20 mouse cellular contexts compared by ENCODE assay signal in the genomic region with DNA sequence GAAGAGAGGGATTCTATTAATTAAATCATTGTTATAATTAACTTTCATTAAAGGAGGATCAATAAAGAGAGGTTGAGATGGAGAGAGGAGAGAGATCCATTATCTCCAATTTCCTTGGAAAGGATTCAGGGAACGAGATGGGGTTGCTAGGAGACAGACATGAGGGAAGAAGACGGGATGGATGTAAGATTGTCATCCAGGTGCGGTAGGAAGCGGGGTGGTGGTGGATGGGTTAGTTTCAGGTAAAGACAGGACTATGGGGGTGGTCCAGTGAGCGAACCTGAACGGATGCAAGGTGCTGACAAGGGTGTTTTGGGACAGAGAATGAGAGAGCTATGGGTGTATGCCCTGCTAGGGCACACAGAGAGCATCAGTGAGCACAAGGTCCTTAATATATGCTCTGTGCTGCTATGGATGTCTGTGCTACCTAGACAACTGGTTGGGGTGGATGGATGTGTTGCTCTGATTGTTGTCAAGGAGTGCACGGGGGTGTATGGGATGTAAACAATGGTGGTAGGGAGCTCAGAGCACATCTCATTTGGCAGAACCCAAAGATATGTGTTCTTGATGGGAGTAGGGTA. TPM values are rescaled to one million over a fixed set of nuclear protein-coding genes. Genes with fewer than 3 reads are reported as not detected.
A peak's percentile ranks its signal among the peaks of the same experiment; 100 is the strongest.
DNase-seq lines count a peak whose midpoint lies in the region; ATAC-seq and TF ChIP-seq lines count a peak whose summit lies in the region.
"Had no signal": no experiment of that assay in that cellular context is flagged by ENCODE, and none has a peak within 500 bp of the region (broad histone marks: within the 10 kb centered on the region; RNA-seq: fewer than 3 reads in every experiment).

No protein-coding gene starts in this region.

- 0 out of 2 replicates have a peak, but pooled peaks cover 2% of the 10 kb centered on the region for H3K36me3 ChIP-seq in hindbrain, embryonic 11.5 days (ENCODE audit: control insufficient read depth, insufficient read depth, low read length)
- peaks cover 43% of the 10 kb centered on the region for H3K36me3 ChIP-seq in hindbrain, embryonic 10.5 days
- H3K36me3 ChIP-seq in forebrain, embryonic 15.5 days, result peaks cover 44% of the 10 kb centered on the region
- H3K36me3 ChIP-seq in hindbrain, embryonic 15.5 days, result peaks cover 30% of the 10 kb centered on the region
- peaks cover 9% of the 10 kb centered on the region for H3K36me3 ChIP-seq in myocyte (ENCODE audit: control insufficient read depth, insufficient read depth)

- H3K9me3 ChIP-seq in hindbrain, embryonic 11.5 days (ENCODE audit: control insufficient read depth, low read length), result no peaks in the 10 kb centered on the region
- no peaks in the 10 kb centered on the region for H3K9me3 ChIP-seq in hindbrain, embryonic 10.5 days
- no peaks in the 10 kb centered on the region for H3K9me3 ChIP-seq in forebrain, embryonic 15.5 days
- no peaks in the 10 kb centered on the region for H3K9me3 ChIP-seq in hindbrain, embryonic 15.5 days
- H3K9me3 ChIP-seq: embryonic facial prominence, embryonic 15.5 days; heart, embryonic 15.5 days had no signal

- H3K4me3 ChIP-seq in hindbrain, embryonic 11.5 days (ENCODE audit: low read depth, low read length), result no peak overlapping the region
- no peak overlapping the region for H3K4me3 ChIP-seq in hindbrain, embryonic 10.5 days
- no peak overlapping the region for H3K4me3 ChIP-seq in forebrain, embryonic 15.5 days
- no peak overlapping the region for H3K4me3 ChIP-seq in hindbrain, embryonic 15.5 days
- no peak overlapping the region for H3K4me3 ChIP-seq in myocyte
- H3K4me3 ChIP-seq in left cerebral cortex, adult 2 months, result no peak overlapping the region
- H3K4me3 ChIP-seq: embryonic facial prominence, embryonic 15.5 days; heart, embryonic 15.5 days had no signal

- WGBS in hindbrain, embryonic 11.5 days, result 80% methylated on average over 7 of the region's 7 CpGs
- WGBS in hindbrain, embryonic 10.5 days, result 79% methylated on average over 7 of the region's 7 CpGs
- WGBS in forebrain, embryonic 15.5 days, result 63% methylated on average over 7 of the region's 7 CpGs
- 45% methylated on average over 7 of the region's 7 CpGs for WGBS in hindbrain, embryonic 15.5 days

- H3ac ChIP-seq in myocyte (ENCODE audit: control insufficient read depth, insufficient read length), result no peak overlapping the region

- no peak for TF ChIP-seq CTCF in left cerebral cortex, adult 2 months (IDR thresholded peaks at IDR 0.05)

- H3K79me2 ChIP-seq in myocyte (ENCODE audit: control insufficient read depth, insufficient read depth), result no peaks in the 10 kb centered on the region

- no peak for DNase-seq in hindbrain, embryonic 11.5 days (ENCODE audit: low spot score)
- no peak for DNase-seq in hindbrain, embryonic 10.5 days (ENCODE audit: low spot score)
- no peak for DNase-seq in left cerebral cortex, adult 2 months (ENCODE audit: extremely low spot score in 1 of 2, low spot score in 2 of 2)
- DNase-seq in frontal cortex, postnatal 25 days (ENCODE audit: low spot score in 2 of 2), result no peak
- DNase-seq: adrenal gland, postnatal 25 days; cerebellum, adult 11-12 months; cerebellum, postnatal 36 days; gastrocnemius, postnatal 10 days; kidney, adult 11 months; liver, postnatal 0 days; lung, postnatal 10 days; right cerebral cortex, postnatal 25 days had no signal

- 0 out of 2 replicates have a peak, but pooled peaks have one; percentile 7 for ATAC-seq in hindbrain, embryonic 11.5 days (ENCODE audit: low FRiP score)
- ATAC-seq in forebrain, embryonic 15.5 days (replicated peaks), result peak; percentile 12; the same call in 1 of the 2 replicates
- peak; percentile 43; the same call in 1 of the 2 replicates for ATAC-seq in hindbrain, embryonic 15.5 days (ENCODE audit: low FRiP score, low read depth)
- no peak for ATAC-seq in frontal cortex, adult (ENCODE audit: low TSS enrichment)
- ATAC-seq: liver, postnatal 0 days had no signal

- H3K4me2 ChIP-seq in hindbrain, embryonic 11.5 days (replicated peaks; ENCODE audit: low read depth, low read length), result no peak overlapping the region
- H3K4me2 ChIP-seq in forebrain, embryonic 15.5 days (replicated peaks), result no peak overlapping the region
- no peak overlapping the region for H3K4me2 ChIP-seq in hindbrain, embryonic 15.5 days
- H3K4me2 ChIP-seq in myocyte (ENCODE audit: low read depth), result no peak overlapping the region
- H3K4me2 ChIP-seq: embryonic facial prominence, embryonic 15.5 days; heart, embryonic 15.5 days had no signal

- no peak for TF ChIP-seq POLR2A in myocyte (IDR thresholded peaks at IDR 0.05; ENCODE audit: insufficient read length, low read depth)

- no peak overlapping the region for H3K27ac ChIP-seq in hindbrain, embryonic 11.5 days (ENCODE audit: low read depth, low read length)
- no peak overlapping the region for H3K27ac ChIP-seq in hindbrain, embryonic 10.5 days
- H3K27ac ChIP-seq in forebrain, embryonic 15.5 days (replicated peaks), result peak overlapping the region; percentile 85
- H3K27ac ChIP-seq in hindbrain, embryonic 15.5 days (replicated peaks), result peak overlapping the region; percentile 75
- H3K27ac ChIP-seq in left cerebral cortex, adult 2 months, result no peak overlapping the region
- H3K27ac ChIP-seq: embryonic facial prominence, embryonic 15.5 days; heart, embryonic 15.5 days; kidney, postnatal 0 days had no signal

- H3K4me1 ChIP-seq in hindbrain, embryonic 11.5 days (replicated peaks; ENCODE audit: control insufficient read depth, insufficient read depth, low read length), result no peaks in the 10 kb centered on the region; the same call in 1 of the 2 replicates
- H3K4me1 ChIP-seq in hindbrain, embryonic 10.5 days (replicated peaks), result peaks cover 28% of the 10 kb centered on the region
- H3K4me1 ChIP-seq in forebrain, embryonic 15.5 days, result peaks cover 26% of the 10 kb centered on the region
- peaks cover 30% of the 10 kb centered on the region for H3K4me1 ChIP-seq in hindbrain, embryonic 15.5 days (replicated peaks)
- H3K4me1 ChIP-seq: heart, embryonic 15.5 days had no signal

- intact Hi-C loops in left cerebral cortex, adult 2 months (cut with DNase I), result no loop called here

- H3K27me3 ChIP-seq in hindbrain, embryonic 11.5 days (ENCODE audit: control insufficient read depth, insufficient read depth, low read length), result no peaks in the 10 kb centered on the region
- peaks cover 14% of the 10 kb centered on the region for H3K27me3 ChIP-seq in hindbrain, embryonic 10.5 days (ENCODE audit: insufficient read depth, poor library complexity, severe bottlenecking)
- no peaks in the 10 kb centered on the region for H3K27me3 ChIP-seq in forebrain, embryonic 15.5 days
- no peaks in the 10 kb centered on the region for H3K27me3 ChIP-seq in hindbrain, embryonic 15.5 days
- H3K27me3 ChIP-seq in myocyte (ENCODE audit: control insufficient read depth, insufficient read depth, insufficient read length), result no peaks in the 10 kb centered on the region
- H3K27me3 ChIP-seq: CH12.LX; embryonic facial prominence, embryonic 15.5 days had no signal

- no peak overlapping the region for H3K9ac ChIP-seq in hindbrain, embryonic 11.5 days (ENCODE audit: low read depth, low read length)
- H3K9ac ChIP-seq in forebrain, embryonic 15.5 days (replicated peaks), result 0 out of 2 replicates have a peak overlapping the region, but pooled peaks have one; percentile 9
- no peak overlapping the region for H3K9ac ChIP-seq in hindbrain, embryonic 15.5 days
- H3K9ac ChIP-seq: embryonic facial prominence, embryonic 15.5 days; heart, embryonic 15.5 days; liver, postnatal 0 days had no signal

TF ChIP-seq in myocyte, 11 proteins besides CTCF, POLR2A, EP300 and RAD21:
- no peak for TF ChIP-seq CEBPB (IDR thresholded peaks at IDR 0.05; ENCODE audit: insufficient read depth, poor library complexity, severe bottlenecking)
- TF ChIP-seq POLR2AphosphoS2 (IDR thresholded peaks at IDR 0.05; ENCODE audit: insufficient read length, low read depth), result peak; percentile 58
TF ChIP-seq in myocyte: peak in this region for 1.

RNA-seq across cellular contexts. Expression of a gene that starts 16.0 kb away (rescaled TPM):
- polyA plus RNA-seq in hindbrain, embryonic 11.5 days (2014; fragmentation: Nextera tagmentation; extraction: Ambion mirVana), result 26.2 and 30.1 TPM in 2 replicates
- 32.1 and 38.5 TPM in 2 replicates for polyA plus RNA-seq in hindbrain, embryonic 10.5 days (2016; fragmentation: Nextera tagmentation; extraction: Ambion mirVana)
- 72.1 and 74.5 TPM in 2 replicates for polyA plus RNA-seq in forebrain, embryonic 15.5 days (2015; fragmentation: Nextera tagmentation; extraction: Ambion mirVana)
- 40.3 and 43.3 TPM in 2 replicates for polyA plus RNA-seq in hindbrain, embryonic 15.5 days (2015; fragmentation: Nextera tagmentation; extraction: Ambion mirVana)
- polyA plus RNA-seq in myocyte (2012; fragmentation: generic; extraction: Trizol), result 117 TPM
- 10 to 100 TPM; 79.8 to 85.7 TPM for total RNA-seq in left cerebral cortex, adult 2 months (2021)

RNA-seq across cellular contexts. Expression of a gene that starts 33.9 kb away (rescaled TPM):
- 57.6 and 66.0 TPM in 2 replicates for polyA plus RNA-seq in hindbrain, embryonic 11.5 days (2014; fragmentation: Nextera tagmentation; extraction: Ambion mirVana)
- 63.3 and 73.4 TPM in 2 replicates for polyA plus RNA-seq in hindbrain, embryonic 10.5 days (2016; fragmentation: Nextera tagmentation; extraction: Ambion mirVana)
- 56.8 and 62.4 TPM in 2 replicates for polyA plus RNA-seq in forebrain, embryonic 15.5 days (2015; fragmentation: Nextera tagmentation; extraction: Ambion mirVana)
- 44.4 and 51.0 TPM in 2 replicates for polyA plus RNA-seq in hindbrain, embryonic 15.5 days (2015; fragmentation: Nextera tagmentation; extraction: Ambion mirVana)
- polyA plus RNA-seq in myocyte (2012; fragmentation: generic; extraction: Trizol), result 947 TPM
- total RNA-seq in left cerebral cortex, adult 2 months (2021), result 10 to 100 TPM; 11.1 to 14.8 TPM

Comparison
In these comparisons a context has a peak if more than half of its experiments do, and no peak if none do; other contexts are left out.
1. H3K27ac ChIP-seq: peak in forebrain, embryonic 15.5 days (single experiment) and hindbrain, embryonic 15.5 days (single experiment); none in hindbrain, embryonic 11.5 days (single experiment), hindbrain, embryonic 10.5 days (single experiment) and left cerebral cortex, adult 2 months (single experiment).
2. RNA of a gene that starts 33.9 kb away (polyA plus RNA-seq): 947 TPM in myocyte (single experiment); 63.3 to 73.4 TPM in hindbrain, embryonic 10.5 days, 57.6 to 66.0 TPM in hindbrain, embryonic 11.5 days, 56.8 to 62.4 TPM in forebrain, embryonic 15.5 days and 44.4 to 51.0 TPM in hindbrain, embryonic 15.5 days; every median in the first group is over 10 times any median in the second.